Mouse (Mus musculus): ENCODE measurements around the gene AC161166.1.

AC161166.1 gene

DNA sequence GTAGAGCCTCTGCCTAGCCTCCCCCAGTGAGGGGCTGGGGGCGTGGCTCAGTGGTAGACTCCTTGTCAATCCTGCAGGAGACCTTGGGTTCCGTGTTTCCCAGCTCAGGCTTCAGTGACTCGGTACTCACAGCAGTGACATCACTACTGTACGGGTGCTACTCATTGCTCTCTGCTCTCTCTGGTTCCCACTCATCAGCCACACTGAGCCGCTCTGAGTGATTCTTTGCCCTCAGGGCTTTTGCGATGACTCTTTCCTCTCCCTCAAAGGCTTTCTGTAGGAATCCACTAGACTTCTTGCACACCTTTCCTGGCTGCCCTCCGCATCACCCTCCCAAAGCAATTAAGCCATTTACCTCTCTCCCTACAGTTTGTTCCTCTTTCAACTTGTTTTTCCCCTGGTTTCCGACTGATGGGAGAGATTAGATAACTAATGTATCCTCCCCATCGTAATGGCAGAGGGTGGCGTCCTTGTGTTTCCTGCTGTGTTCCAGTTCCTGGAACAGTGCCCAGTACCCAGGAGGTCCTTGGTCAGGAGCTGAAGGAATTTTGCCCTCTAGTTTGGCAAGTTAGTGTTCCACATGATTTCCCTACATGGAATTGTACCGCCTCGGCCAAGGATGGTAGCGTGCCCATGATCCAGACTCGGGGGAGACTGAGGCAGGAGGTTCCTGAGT lies 50.7 kb downstream of the AC161166.1 start:
- in situ Hi-C loops (cut with MboI, MseI): no loop called here

All from regulatory T cell (primary cell).